Mouse (Mus musculus) C2C12 (cell line): ENCODE measurements around the gene Gm45521. TPM values are rescaled to one million over a fixed set of nuclear protein-coding genes. Genes with fewer than 3 reads are reported as not detected.

Source experiments
- H3K27me3 ChIP-seq: one replicate; pipeline ENCODE4 v1.6.1; 2011; ENCODE audit not compliant: control insufficient read depth, insufficient read depth, insufficient read length
- H3K36me3 ChIP-seq: one replicate; pipeline ENCODE4 v1.6.1; 2011; ENCODE audit not compliant: control insufficient read depth, insufficient read depth
- H3K4me3 ChIP-seq: one replicate; pipeline ENCODE4 v1.5.1; 2011; ENCODE audit warnings: mild to moderate bottlenecking, control low read depth; ENCODE audit not compliant: poor library complexity, insufficient read depth, severe bottlenecking
- H3K79me2 ChIP-seq: one replicate; pipeline ENCODE4 v1.6.1; 2011; ENCODE audit not compliant: control insufficient read depth, insufficient read depth
- H3K79me3 ChIP-seq: one replicate; pipeline ENCODE4 v1.6.1; 2011; ENCODE audit warnings: low read depth, control low read depth
- H3ac ChIP-seq: one replicate; pipeline ENCODE3; 2011; ENCODE audit warnings: low read depth; ENCODE audit not compliant: control insufficient read depth, insufficient read length
- CEBPB ChIP-seq: IDR thresholded peaks from one replicate; pipeline ENCODE4 v1.6.1; 2011; ENCODE audit warnings: low read depth, mild to moderate bottlenecking, control low read depth, moderate library complexity
- CTCF ChIP-seq: IDR thresholded peaks from one replicate; pipeline ENCODE4 v1.5.1; 2011; ENCODE audit not compliant: control insufficient read depth, insufficient read depth, insufficient read length
- FOSL1 ChIP-seq: IDR thresholded peaks from one replicate; pipeline ENCODE4 v1.8.0; 2011; ENCODE audit warnings: mild to moderate bottlenecking, low read length; ENCODE audit not compliant: poor library complexity, insufficient read depth, severe bottlenecking
- MAX ChIP-seq: IDR thresholded peaks from one replicate; pipeline ENCODE4 v1.6.1; 2011; ENCODE audit warnings: mild to moderate bottlenecking, control low read depth
- MYOD1 ChIP-seq: IDR thresholded peaks from one replicate; pipeline ENCODE4 v1.6.1; 2011; ENCODE audit warnings: low read depth; ENCODE audit not compliant: control insufficient read depth, insufficient read length
- MYOG ChIP-seq: IDR thresholded peaks from one replicate; pipeline ENCODE4 v1.6.1; 2011; ENCODE audit not compliant: control insufficient read depth, insufficient read length; ENCODE audit errors: extremely low read depth
- USF1 ChIP-seq: IDR thresholded peaks from one replicate; pipeline ENCODE4 v1.6.1; 2011; ENCODE audit warnings: low read depth, mild to moderate bottlenecking, control low read depth, moderate library complexity
- polyA plus RNA-seq: library from polyadenylated mRNA; unstranded; fragments of >200 nt; fragmentation: generic; extraction: Trizol; gene quantifications from one replicate; pipeline ENCODE4 v1.2.1, GENCODE M21; 2012; ENCODE audit warnings: missing spikeins

The Gm45521 gene
- polyA plus RNA-seq, 1 experiment = not detected

- Histone ChIP-seq H3K4me3 (no peak overlapping the region), H3K79me2 (no peaks in the 10 kb centered on the region), H3K36me3 (no peaks in the 10 kb centered on the region), H3K27me3 (no peaks in the 10 kb centered on the region), H3ac (no peak overlapping the region), H3K79me3 (no peaks in the 10 kb centered on the region)
- TF ChIP-seq CEBPB = no peak
- TF ChIP-seq MYOG = no peak
- no peak for TF ChIP-seq CTCF
- no peak for TF ChIP-seq USF1
- TF ChIP-seq MAX = no peak
- no peak for TF ChIP-seq MYOD1
- TF ChIP-seq FOSL1 = no peak
Observed at GRCm38 (mm10) chr14:7989371-7989770, 32.3 kb downstream of the Gm45521 start.

- Histone ChIP-seq H3ac (no peak overlapping the region), H3K79me3 (no peaks in the 10 kb centered on the region), H3K36me3 (no peaks in the 10 kb centered on the region), H3K27me3 (no peaks in the 10 kb centered on the region), H3K4me3 (no peak overlapping the region), H3K79me2 (no peaks in the 10 kb centered on the region)
- no peak for TF ChIP-seq MYOD1
- no peak for TF ChIP-seq MYOG
- no peak for TF ChIP-seq FOSL1
- no peak for TF ChIP-seq MAX
- no peak for TF ChIP-seq USF1
Observed at GRCm38 (mm10) chr14:7989961-7990360, 32.9 kb downstream of the Gm45521 start.

DNA sequence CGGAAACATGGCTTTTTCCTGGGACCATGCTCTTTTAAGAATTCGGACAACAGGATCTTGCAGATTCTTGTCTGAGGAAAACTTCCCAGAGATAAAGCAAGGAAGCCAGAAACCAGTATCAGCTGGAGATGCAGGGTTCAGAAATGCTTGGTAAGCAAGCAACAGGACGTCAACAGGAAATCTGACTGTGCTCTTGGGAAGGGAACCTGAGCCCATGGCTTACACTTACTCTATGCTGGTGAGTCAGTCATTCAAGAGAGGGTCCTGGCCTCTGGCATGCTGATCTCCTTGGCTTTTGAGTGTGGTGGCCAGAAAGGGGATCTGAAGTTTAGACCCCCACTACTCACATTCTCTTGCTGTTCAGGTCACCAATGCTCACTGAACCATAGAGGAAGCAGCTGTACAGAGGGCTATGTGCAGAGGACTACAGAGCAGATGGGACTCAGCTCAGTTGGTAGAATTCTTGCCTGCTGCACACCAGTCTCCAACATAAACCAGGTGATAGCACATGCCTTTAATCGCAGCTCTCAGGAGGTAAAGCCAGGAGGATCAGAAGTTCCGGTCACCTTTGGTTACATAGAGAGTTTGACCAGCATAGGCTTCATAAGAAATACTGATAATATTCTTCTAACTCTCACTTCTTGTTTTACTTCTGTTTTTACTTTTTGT, 34.2 kb downstream of the Gm45521 start:
- H3K36me3 ChIP-seq = no peaks in the 10 kb centered on the region

DNA sequence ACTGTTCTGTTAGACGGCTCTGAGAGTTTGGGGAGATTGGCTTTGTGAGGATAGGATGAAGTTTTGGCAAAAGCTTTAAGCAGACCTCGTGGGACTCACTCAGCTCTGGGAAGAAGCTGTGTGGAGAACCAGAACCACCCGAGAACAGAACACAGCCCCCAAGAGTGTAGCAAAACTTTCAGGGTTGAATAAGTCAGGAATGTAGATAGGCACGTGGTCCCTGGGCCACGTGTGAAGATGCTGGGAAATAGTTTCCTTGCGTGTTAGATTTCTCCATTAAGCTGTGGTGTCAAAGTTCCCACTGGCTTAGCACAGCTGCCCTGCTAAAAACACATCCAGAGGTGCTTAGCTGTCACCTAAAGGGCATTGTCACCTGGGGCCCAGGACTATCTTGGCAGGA, 35.1 kb downstream of the Gm45521 start:
- no peak overlapping the region for H3ac ChIP-seq
- no peaks in the 10 kb centered on the region for H3K79me3 ChIP-seq
- no peaks in the 10 kb centered on the region for H3K27me3 ChIP-seq
- TF ChIP-seq FOSL1 (no peak), CEBPB (no peak), MYOG (no peak), USF1 (no peak), MYOD1 (no peak), MAX (no peak), CTCF (no peak)
- no peaks in the 10 kb centered on the region for H3K79me2 ChIP-seq
- no peak overlapping the region for H3K4me3 ChIP-seq
- no peaks in the 10 kb centered on the region for H3K36me3 ChIP-seq

More for the DNA sequence above, 34.2 kb downstream of the Gm45521 start:
- no peak overlapping the region for H3K4me3 ChIP-seq
- no peak overlapping the region for H3ac ChIP-seq
- H3K79me3 ChIP-seq = no peaks in the 10 kb centered on the region
- H3K27me3 ChIP-seq = no peaks in the 10 kb centered on the region
- TF ChIP-seq CTCF (no peak), MYOD1 (no peak), FOSL1 (no peak), MYOG (no peak), USF1 (no peak), CEBPB (no peak), MAX (no peak)
- H3K79me2 ChIP-seq = no peaks in the 10 kb centered on the region

DNA sequence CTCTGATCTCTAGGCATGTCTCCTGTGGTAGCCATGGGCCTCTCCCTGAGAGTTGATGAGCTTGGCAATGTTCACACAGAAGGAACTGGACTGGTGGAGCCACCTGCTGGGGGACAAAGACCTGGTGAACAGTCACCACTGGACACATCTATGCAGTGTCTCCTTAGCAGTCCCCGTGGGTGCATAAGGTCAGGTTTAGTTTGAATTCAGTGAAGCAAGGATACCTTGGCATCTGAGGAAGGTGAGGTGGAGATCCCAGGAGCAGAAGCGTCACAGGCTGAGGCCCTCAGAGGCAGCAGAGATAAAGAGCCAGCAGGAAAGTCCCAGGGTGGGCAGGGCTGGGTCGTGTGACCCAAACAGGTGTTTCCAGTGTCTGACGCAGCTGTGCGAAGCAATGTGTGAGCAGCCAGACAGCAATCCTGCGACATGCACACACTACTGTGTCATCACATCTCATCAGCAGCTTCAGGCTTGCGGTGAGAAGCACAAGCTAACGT, 37.2 kb downstream of the Gm45521 start, which contains the start of gene Dnase1l3:
TSS of gene Dnase1l3 (minus strand) at position 303 of the 497 bp plus-strand sequence.
- no peak within 1 kb of the TSS for H3ac ChIP-seq
- no peaks in the 10 kb centered on the region for H3K36me3 ChIP-seq
- no peaks in the 10 kb centered on the region for H3K27me3 ChIP-seq
- no peaks in the 10 kb centered on the region for H3K79me2 ChIP-seq
- no peak within 1 kb of the TSS for H3K4me3 ChIP-seq
- TF ChIP-seq MYOD1 (no peak), CEBPB (no peak), MAX (no peak), FOSL1 (no peak), USF1 (no peak), MYOG (no peak), CTCF (no peak)
- H3K79me3 ChIP-seq = no peaks in the 10 kb centered on the region

GRCm38 (mm10) chr14:7997255-7997696, 40.2 kb downstream of the Gm45521 start:
- H3K27me3 ChIP-seq = no peaks in the 10 kb centered on the region
- H3K79me3 ChIP-seq = no peaks in the 10 kb centered on the region
- TF ChIP-seq MYOG = no peak
- peak; percentile 76 for TF ChIP-seq CTCF
- TF ChIP-seq MYOD1 = no peak
- no peaks in the 10 kb centered on the region for H3K36me3 ChIP-seq
- H3K79me2 ChIP-seq = no peaks in the 10 kb centered on the region
- H3K4me3 ChIP-seq = no peak overlapping the region
- H3ac ChIP-seq = no peak overlapping the region
